Mouse (Mus musculus) MEL (cell line): ENCODE measurements at regions not wholly inside any gene's neighbourhood (a gene's known extent, or its start where the extent isn't known, plus 50 kb on each side); places are given as distances from the start of the nearest gene placed in this dataset.

Experiments used
- CTCF ChIP-seq, 3 experiments: IDR thresholded peaks in 2 of 3; conservative IDR thresholded peaks in 1 of 3; 2 replicates each; pipeline ENCODE4 v1.5.1; 2011 to 2012; ENCODE audit warnings: low read length in 3 of 3, low read depth in 2 of 3, mild to moderate bottlenecking in 2 of 3, improper control_type of control experiment in 1 of 3, inconsistent platforms in 1 of 3, mixed read lengths in 1 of 3, moderate library complexity in 1 of 3; ENCODE audit not compliant: control insufficient read depth in 1 of 3, insufficient read depth in 1 of 3, poor library complexity in 1 of 3, severe bottlenecking in 1 of 3
- EP300 ChIP-seq, 2 experiments: IDR thresholded peaks; 2 replicates each; pipeline ENCODE4 v1.6.1; 2011; ENCODE audit warnings: improper control_type of control experiment in 2 of 2, low read length in 2 of 2, low read depth in 1 of 2, mild to moderate bottlenecking in 1 of 2
- GATA1 ChIP-seq: IDR thresholded peaks from 2 replicates; pipeline ENCODE4 v1.6.1; 2011; ENCODE audit warnings: low read depth, low read length, improper control_type of control experiment
- HCFC1 ChIP-seq: IDR thresholded peaks from 2 replicates; pipeline ENCODE4 v1.6.1; 2012; ENCODE audit warnings: low read depth, mild to moderate bottlenecking, inconsistent platforms, low read length, improper control_type of control experiment, moderate library complexity
- POLR2A ChIP-seq, 2 experiments: IDR thresholded peaks; 2 replicates each; pipeline ENCODE4 v1.6.1; 2011 to 2012; ENCODE audit warnings: low read length in 2 of 2, mild to moderate bottlenecking in 2 of 2, control low read depth in 1 of 2, improper control_type of control experiment in 1 of 2, low read depth in 1 of 2, moderate library complexity in 1 of 2; ENCODE audit not compliant: control insufficient read depth in 1 of 2, insufficient read depth in 1 of 2, poor library complexity in 1 of 2
- SMC3 ChIP-seq: IDR thresholded peaks from 2 replicates; pipeline ENCODE4 v1.6.1; 2011; ENCODE audit warnings: low read depth, low read length, improper control_type of control experiment
- TAL1 ChIP-seq: IDR thresholded peaks from 2 replicates; pipeline ENCODE4 v1.6.1; 2012; ENCODE audit warnings: mild to moderate bottlenecking, inconsistent platforms, low read length, moderate library complexity, mixed read lengths
- ZC3H11A ChIP-seq: IDR thresholded peaks from 2 replicates; pipeline ENCODE4 v1.6.1; 2012; ENCODE audit warnings: low read depth, mild to moderate bottlenecking, inconsistent platforms, low read length, improper control_type of control experiment
- ZMIZ1 ChIP-seq: IDR thresholded peaks from 2 replicates; pipeline ENCODE4 v1.6.1; 2012; ENCODE audit warnings: low read depth, mild to moderate bottlenecking, inconsistent platforms, low read length, improper control_type of control experiment, moderate library complexity

- TF ChIP-seq TAL1: no peak
- no peak for TF ChIP-seq ZC3H11A
- no peak for TF ChIP-seq ZMIZ1
- no peak for TF ChIP-seq GATA1
- no peak for TF ChIP-seq EP300 (IDR thresholded peaks at IDR 0.05; ENCODE audit: low read depth in 1 of 2, low read length in 2 of 2)
- TF ChIP-seq CTCF (IDR thresholded peaks at IDR 0.05 in 2 of 3, conservative IDR thresholded peaks at IDR 0.05 in 1 of 3; ENCODE audit: control insufficient read depth in 1 of 3, insufficient read depth in 1 of 3, low read depth in 2 of 3, low read length in 3 of 3, poor library complexity in 1 of 3, severe bottlenecking in 1 of 3): no peak
- TF ChIP-seq HCFC1: no peak
- TF ChIP-seq POLR2A (IDR thresholded peaks at IDR 0.05; ENCODE audit: control insufficient read depth in 1 of 2, insufficient read depth in 1 of 2, low read depth in 1 of 2, low read length in 2 of 2, poor library complexity in 1 of 2): no peak
- no peak for TF ChIP-seq SMC3
These were observed 94.6 kb upstream of the Sall1 start for GRCm38 (mm10) chr8:89138416-89139125.
